Mouse (Mus musculus) embryo, embryonic 10.5 days (tissue): ENCODE data around the gene Gm8298.
A peak's percentile ranks its signal among the peaks of the same experiment; 100 is the strongest.
"Not testable (repeated sequence)": the region's sequence is repeated elsewhere in the genome, so short reads cannot be mapped to it uniquely, and the experiment has no call there.

Experiments used
- DNase-seq: peaks from one replicate; pipeline ENCODE4 v3.0.0-alpha.2; 2015; ENCODE audit warnings: low spot score

The Gm8298 gene

DNA sequence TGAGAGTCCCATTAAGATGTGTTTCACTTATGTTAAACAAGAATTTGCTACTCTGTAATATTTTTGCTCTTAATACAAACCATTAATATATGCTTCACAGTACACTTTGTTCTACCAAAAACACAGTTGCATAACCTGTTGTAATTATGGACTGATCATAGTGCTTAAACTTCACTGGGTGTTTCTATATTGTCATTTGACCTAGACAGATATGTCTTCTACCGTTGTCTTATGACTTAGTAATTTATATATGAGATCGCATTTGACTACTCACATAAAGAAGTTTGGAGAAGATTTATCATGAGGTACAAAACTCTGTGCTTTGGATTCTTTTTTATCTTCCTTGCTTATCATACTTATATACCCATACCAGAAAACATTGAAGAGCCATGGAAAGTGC, at the start of gene Gm8298:
Gene Gm8298, plus strand, starts transcription at position 301 of the 400 bp plus-strand sequence.
- no peak for DNase-seq

- DNase-seq: no peak
Observed at GRCm38 (mm10) chr3:59813169-59813568, 47.7 kb upstream of the Gm8298 start.

GRCm38 (mm10) chr3:59870765-59871164, 9.9 kb downstream of the Gm8298 start:
- DNase-seq: peak; percentile 75

DNA sequence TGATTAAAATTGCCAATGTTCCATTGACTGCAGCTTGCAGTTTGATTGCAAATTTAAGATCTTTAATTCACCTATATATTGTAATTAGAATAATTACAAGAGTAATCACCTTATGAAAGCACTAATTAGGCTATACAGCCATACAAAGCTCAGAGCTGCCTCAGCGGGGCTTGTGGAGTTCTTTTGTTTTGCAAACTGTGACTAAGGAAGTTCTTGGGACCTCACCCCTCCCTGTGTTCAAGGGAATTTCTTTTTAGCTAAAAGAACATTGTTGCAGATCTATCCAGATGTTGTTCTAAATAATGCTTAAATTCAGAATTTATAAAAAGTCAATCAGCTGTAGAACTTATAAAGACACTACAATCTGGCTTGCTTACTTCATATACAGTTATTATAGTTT, 16.8 kb downstream of the Gm8298 start:
- DNase-seq: not testable (repeated sequence)

DNA sequence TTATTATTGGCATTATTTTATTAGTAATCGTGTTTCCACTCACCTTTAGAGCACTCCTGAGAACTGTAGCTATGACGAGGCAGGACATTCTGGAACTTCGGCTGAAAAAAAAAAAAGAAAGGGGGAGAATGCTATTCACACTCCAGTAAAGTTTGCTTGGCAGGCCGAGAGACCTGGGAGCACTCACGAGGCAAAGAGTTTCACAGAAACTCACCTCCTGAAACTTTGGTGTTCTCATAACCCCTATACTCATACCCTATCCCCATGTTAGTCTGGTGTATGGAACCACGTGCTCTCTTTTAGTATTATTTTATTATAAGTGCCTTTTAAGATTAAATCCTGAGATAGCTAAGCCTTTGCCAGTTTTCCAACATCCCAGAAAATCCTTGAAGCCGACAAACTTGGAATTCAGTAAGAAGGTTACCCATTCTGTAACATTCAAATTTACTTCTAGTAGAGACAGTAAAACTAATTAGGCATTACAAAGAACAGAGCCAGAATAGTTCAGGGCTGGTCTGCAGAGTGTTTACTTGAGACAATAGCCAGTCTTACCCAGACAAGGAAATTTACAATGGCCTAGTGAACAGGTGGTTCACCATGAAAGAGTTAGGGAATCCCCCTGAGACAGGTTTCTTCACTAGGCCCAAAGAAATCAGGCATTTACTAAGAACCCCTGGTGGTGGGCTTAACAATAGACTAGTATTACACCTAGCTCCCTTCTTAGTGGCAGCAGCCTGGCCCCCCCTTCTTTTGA, 19.1 kb downstream of the Gm8298 start:
- DNase-seq: not testable (repeated sequence)

- no peak for DNase-seq
Observed at GRCm38 (mm10) chr3:59893276-59893675, 32.4 kb downstream of the Gm8298 start.

- DNase-seq: no peak
Observed at GRCm38 (mm10) chr3:59924914-59925313, 64.1 kb downstream of the Gm8298 start, which contains the start of gene C130079G13Rik. TSS of gene C130079G13Rik (plus strand) at chr3:59925214.
